Mouse (Mus musculus) left cerebral cortex, adult 2 months (tissue): ENCODE results near the gene Nabp2. TPM values are rescaled to one million over a fixed set of nuclear protein-coding genes. Genes with fewer than 3 reads are reported as not detected.

Source experiments
- DNase-seq, 2 experiments: peaks; one replicate each; pipeline ENCODE4 v3.0.0; 2021 to 2022; ENCODE audit warnings: low spot score in 2 of 2, mixed read lengths in 1 of 2; ENCODE audit errors: extremely low spot score in 1 of 2
- H3K27ac ChIP-seq: fragments of 200-600 bp; 2 replicates; pipeline ENCODE4 v1.8.1; 2022
- H3K4me3 ChIP-seq: fragments of 200-600 bp; 2 replicates; pipeline ENCODE4 v1.8.1; 2022
- CTCF ChIP-seq: fragments of 200-600 bp; IDR thresholded peaks from 2 replicates; pipeline ENCODE4 v1.8.1; 2022; ENCODE audit warnings: antibody characterized with exemption, mild to moderate bottlenecking, moderate library complexity
- intact Hi-C: fragments of 180-260 bp; cut with DNase I; formaldehyde crosslinking; loops from one replicate; pipeline ENCODE4 v1.15.1; 2025
- total RNA-seq, 2 experiments: library from RNA; stranded (reverse); gene quantifications; 2 replicates each; pipeline ENCODE4 v1.2.3; 2021

The Nabp2 gene
- total RNA-seq, 2 experiments from 2014 or later = 87.0 to 91.1 TPM

DNA sequence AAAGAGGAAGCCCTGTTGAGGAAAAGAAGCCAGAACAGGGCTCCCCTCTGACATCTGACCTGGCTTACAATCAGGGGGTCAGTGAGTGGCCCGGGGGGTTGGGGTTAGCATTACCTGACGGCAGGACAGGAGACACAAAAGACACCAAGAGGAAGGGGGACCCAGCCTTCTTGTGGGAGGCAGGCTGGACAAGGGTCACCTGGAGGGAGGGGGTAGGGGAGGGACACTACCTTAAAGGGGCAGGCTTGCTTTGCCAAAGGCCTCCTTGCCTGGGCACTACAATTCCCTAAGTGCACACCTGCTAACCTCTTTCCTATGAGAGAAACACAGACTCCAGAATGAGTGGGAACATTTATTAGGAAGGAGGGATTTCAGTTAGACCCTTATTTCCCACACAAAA is 10.2 kb downstream of the Nabp2 start, which contains the start of gene Slc39a5:
Gene Slc39a5, minus strand, starts transcription at position 174 of the 400 bp plus-strand sequence.
- intact Hi-C loops = no loop called here

DNA sequence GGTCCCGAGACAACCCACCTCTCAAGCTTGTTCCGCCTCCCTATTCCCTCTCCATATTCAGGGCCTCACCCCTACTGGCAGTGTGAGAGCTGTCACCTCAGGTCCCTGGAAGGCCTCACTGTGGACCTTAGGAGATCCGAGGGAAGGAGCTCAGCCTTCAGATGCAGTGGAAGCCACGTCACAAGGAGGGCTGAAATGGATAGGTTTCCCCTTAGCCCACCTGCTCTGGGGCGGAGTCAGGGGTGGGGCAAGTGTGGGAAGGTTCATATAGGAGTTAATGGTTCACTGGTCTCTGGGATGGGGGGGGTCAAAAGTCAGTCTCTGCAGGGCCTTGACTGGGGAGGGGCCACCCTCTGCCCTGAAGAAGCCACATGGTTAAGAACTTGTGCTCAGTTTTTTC is 11.0 kb downstream of the Nabp2 start:
- DNase-seq = no peak
- TF ChIP-seq CTCF = no peak
- Histone ChIP-seq H3K27ac (no peak overlapping the region), H3K4me3 (no peak overlapping the region)
- intact Hi-C loops = no loop called here

More for the DNA sequence above, 10.2 kb downstream of the Nabp2 start, which contains the start of gene Slc39a5:
- no peak for DNase-seq
- no peak for TF ChIP-seq CTCF
- Histone ChIP-seq H3K27ac (no peak within 1 kb of the TSS), H3K4me3 (no peak within 1 kb of the TSS)

DNA sequence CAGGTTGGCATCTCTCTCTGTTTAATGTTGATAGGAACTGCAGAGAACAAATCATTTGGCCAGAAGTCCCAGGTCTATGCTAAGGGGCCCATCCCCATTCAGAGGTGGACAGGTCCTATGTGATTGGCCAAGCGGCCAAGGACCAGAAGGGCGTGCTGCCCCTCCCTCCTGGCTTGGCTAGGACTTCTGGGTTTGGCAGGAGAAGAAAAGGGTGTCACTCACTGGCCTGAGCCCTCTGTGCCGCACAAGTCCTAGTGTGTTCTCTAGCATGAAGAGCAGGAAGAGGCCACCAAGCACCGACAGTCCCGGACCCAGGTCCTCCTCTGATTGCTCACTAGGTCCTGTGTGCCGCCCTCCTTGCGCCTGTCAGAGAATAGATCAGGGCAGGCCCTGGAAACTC is 13.8 kb downstream of the Nabp2 start:
- DNase-seq = no peak
- Histone ChIP-seq H3K4me3 (no peak overlapping the region), H3K27ac (no peak overlapping the region)
- intact Hi-C loops = no loop called here
- no peak for TF ChIP-seq CTCF

DNA sequence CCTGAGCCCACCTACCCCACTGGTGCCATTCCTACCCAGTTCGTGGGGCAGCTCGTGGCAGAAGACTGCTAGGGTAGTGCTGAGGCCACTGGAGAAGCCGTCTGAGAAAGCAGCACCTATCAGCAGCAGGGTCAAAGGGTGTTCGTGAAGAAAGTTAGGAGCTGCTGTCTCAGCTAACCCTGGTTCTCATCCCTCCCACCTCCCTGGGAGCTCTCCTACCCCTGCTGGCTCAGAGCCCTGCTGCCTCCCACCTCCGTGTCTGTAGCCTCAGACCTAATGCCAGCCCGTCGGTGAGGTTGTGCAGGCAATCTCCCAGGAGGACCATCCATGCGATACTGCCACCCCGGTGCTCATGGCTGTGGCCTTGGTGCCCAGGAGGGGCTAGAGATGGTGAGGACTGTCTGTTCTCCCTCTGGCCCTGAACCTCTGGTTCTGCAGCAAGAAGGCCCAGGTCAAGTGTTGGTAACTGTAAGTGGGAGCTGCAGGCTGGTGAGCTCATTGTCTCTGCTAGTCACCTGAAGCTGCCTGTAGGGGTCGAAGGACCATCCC is 14.5 kb downstream of the Nabp2 start:
- Histone ChIP-seq H3K27ac (no peak overlapping the region), H3K4me3 (no peak overlapping the region)
- TF ChIP-seq CTCF = no peak
- intact Hi-C loops = no loop called here
- no peak for DNase-seq

DNA sequence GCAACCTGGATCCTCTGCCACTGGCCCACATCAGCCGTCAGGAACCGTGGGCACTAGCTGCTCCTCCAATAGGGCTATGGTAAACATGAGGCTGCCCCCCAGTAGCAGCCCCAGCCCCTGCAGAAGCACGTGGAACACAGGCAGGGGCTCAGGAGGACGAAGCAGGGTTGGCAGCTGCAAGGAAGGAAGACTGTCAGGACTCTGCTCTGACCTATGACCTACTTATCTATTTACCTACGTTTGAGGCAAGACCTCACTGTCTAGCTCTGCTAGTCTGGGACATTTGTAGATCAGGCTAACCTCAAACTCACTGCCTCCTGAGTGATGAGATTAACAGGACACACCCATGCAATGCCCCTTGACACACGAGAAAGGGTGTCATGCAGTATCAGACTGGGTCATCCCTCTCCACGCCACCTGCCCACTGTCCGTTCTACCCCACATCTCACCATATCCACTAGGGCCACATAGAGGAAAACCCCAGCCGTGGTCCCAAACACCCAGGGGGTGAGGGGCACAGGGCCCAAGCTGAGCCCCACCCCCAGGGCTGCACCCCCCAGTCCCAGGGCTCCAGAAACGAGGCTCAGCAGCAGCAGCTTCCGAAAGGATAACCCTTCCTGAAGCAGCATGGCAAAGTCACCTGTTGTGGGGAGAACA is 15.1 kb downstream of the Nabp2 start:
- DNase-seq = no peak
- Histone ChIP-seq H3K27ac (no peak overlapping the region), H3K4me3 (no peak overlapping the region)
- no peak for TF ChIP-seq CTCF
- intact Hi-C loops = no loop called here

DNA sequence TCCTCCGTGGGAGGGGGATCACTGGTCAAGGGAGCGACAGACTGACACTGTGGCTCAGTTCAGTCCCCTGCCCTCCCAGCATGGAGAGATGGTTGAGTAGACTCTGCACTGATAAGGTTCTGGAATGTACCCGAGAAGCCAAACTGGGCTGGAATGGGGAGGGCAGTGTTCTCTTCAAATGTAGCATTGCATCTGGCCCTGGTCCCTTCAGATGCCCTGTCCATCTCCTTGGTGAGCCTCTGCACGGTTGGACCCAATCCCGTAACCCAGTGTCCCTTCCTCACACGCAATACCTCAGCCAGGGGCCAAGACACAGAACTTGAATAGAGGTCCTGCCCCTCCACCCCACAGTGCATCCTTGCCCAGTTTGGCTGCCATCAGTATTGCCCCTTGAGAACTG is 19.4 kb downstream of the Nabp2 start:
- intact Hi-C loops = no loop called here
- no peak for TF ChIP-seq CTCF
- no peak overlapping the region for H3K4me3 ChIP-seq
- H3K27ac ChIP-seq = no peak overlapping the region
- DNase-seq = no peak

DNA sequence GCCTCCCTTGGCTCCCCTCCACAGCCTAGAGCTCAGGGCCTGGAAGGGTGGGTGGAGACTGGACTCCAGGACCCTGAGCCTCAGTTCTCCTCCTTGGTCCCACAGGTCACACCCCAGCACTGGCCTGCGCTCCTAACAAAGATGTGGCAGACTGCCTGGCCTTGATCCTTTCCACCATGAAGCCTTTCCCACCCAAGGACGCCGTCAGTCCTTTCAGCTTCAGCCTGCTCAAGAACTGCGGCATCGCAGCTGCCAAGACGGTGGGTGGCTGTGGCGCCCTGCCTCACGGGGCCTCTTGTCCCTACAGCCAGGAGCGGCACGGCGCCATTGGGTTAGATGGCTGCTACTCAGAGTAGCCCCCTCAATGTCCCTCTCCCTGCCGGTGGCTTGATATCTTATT is 20.9 kb downstream of the Nabp2 start:
- no peak for TF ChIP-seq CTCF
- DNase-seq = no peak
- intact Hi-C loops = no loop called here
- Histone ChIP-seq H3K4me3 (no peak overlapping the region), H3K27ac (no peak overlapping the region)

DNA sequence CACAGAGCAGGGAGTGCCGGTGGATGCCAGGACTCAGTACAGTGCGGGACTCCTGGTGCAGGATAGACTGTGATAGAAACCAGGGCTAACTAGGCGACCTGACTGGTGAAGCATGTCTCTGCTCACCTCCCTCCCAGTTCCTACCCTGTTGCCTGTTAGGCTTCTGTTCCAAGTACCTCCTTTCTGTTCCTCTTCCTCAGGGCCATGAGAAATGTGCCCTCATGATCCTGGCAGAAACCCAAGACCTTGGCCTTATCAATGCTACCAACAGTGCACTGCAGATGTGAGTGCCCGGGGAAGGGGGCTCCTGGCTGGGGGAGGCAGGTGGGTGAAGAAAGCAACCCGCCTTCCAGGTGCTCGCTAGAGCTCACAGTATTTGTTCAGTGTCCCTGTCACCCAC is 21.7 kb downstream of the Nabp2 start:
- no peak for DNase-seq
- no peak overlapping the region for H3K27ac ChIP-seq
- intact Hi-C loops = no loop called here
- TF ChIP-seq CTCF = no peak
- no peak overlapping the region for H3K4me3 ChIP-seq

DNA sequence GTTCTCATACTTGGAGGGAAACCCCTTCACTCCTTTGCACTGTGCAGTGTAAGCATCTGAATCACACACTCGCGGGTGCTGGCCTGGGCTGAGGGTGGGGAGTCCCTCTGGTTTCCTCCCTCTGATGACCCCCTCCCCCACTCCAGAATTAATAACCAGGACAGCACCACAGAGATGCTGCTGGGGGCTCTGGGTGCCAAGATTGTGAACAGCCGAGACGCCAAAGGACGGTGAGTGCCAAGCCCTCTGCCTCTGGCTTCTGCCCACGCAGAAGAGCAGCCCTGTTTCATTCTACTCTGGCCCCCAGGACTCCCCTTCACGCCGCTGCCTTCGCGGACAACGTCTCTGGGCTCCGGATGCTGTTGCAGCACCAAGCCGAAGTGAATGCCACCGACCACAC is 22.4 kb downstream of the Nabp2 start:
- Histone ChIP-seq H3K4me3 (no peak overlapping the region), H3K27ac (no peak overlapping the region)
- DNase-seq = no peak
- intact Hi-C loops = no loop called here
- TF ChIP-seq CTCF = no peak

DNA sequence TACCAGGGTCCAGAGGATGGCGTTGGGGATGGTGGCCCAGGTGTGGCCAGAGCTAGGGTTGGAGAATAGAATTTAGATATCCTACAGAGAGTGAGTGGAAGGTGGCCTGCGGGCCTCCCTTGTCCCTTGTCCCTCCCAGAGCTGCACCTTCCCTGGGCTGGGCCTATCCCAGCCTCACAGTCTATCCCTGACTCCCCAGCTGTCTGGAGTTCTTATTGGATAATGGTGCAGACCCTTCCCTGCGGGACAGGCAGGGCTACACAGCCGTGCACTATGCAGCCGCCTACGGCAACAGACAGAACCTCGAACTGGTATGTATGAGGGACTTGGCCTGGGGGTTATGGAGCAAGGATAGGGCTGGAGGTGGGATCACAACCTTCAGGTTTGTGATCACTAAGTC is 25.4 kb downstream of the Nabp2 start:
- intact Hi-C loops = no loop called here
- TF ChIP-seq CTCF = no peak
- DNase-seq = no peak
- no peak overlapping the region for H3K4me3 ChIP-seq
- H3K27ac ChIP-seq = no peak overlapping the region

DNA sequence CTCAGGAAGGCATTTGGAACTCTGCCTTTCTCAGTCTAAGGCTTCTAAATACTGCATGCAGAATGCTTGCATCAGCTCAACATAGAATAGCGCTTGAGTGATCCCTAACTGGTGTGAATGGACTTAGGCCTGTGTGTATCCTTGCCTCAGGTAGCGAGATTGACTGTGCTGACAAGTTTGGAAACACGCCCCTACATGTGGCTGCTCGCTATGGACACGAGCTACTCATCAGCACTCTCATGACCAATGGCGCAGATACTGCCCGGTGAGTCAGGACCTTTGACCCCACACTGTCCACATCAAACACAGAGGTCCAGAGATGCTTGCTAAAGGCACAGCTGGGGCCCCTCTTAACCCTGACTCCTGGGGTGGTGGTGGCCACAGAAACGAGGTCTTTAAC is 28.8 kb downstream of the Nabp2 start:
- Histone ChIP-seq H3K27ac (no peak overlapping the region), H3K4me3 (no peak overlapping the region)
- intact Hi-C loops = no loop called here
- no peak for DNase-seq
- no peak for TF ChIP-seq CTCF

DNA sequence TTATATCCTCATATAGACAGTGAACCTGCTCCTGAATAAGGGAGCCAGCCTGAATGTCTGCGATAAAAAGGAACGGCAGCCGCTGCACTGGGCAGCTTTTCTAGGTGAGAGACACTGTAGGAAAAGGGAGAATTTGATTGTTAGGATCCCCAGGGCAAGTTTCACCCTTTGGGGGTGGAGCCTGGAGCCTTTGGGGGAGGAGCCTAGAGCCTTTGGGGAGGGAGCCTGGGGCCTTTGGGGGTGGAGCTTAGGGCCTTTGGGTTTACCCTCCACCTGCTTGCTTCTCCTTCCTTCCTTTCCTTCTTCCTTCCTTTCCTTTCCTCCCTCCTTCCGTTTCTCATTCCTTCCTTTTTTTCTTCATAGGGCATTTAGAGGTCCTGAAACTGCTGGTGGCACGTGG is 30.7 kb downstream of the Nabp2 start:
- intact Hi-C loops = no loop called here
- no peak for TF ChIP-seq CTCF
- H3K4me3 ChIP-seq = no peak overlapping the region
- H3K27ac ChIP-seq = no peak overlapping the region
- no peak for DNase-seq

DNA sequence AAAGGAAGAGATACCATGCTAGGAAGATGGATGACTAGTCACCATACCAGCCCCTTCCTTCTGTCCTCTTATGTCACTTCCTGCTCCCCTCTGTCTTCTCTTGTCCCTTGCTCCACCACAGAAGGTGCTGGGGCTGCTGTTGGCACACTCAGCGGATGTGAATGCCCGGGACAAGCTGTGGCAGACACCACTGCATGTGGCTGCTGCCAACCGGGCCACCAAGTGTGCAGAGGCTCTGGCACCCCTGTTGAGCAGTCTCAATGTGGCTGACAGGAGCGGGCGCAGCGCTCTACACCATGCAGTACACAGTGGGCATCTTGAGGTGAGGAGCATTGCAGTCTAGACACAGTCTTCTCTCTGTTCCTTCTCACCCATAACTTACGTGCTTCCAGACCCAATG is 32.0 kb downstream of the Nabp2 start:
- TF ChIP-seq CTCF = no peak
- Histone ChIP-seq H3K27ac (no peak overlapping the region; the same call in 1 of the 2 replicates), H3K4me3 (no peak overlapping the region)
- intact Hi-C loops = loop anchor here (2.0 kb wide), 1 partner anchor 30 kb away; no protein-coding TSS in a partner anchor
- DNase-seq = no peak
